Mouse (Mus musculus) liver, embryonic 11.5 days (tissue): ENCODE results near the gene 1700006A11Rik. TPM values are rescaled to one million over a fixed set of nuclear protein-coding genes. Genes with fewer than 3 reads are reported as not detected.

Experiments used
- polyA plus RNA-seq: library from polyadenylated mRNA; unstranded; fragments of >200 nt; fragmentation: Nextera tagmentation; extraction: Ambion mirVana; gene quantifications from 2 replicates; pipeline ENCODE4 v1.2.1, GENCODE M21; 2014

Gene 1700006A11Rik
- polyA plus RNA-seq, 1 experiment from 2014 or later = not detected

Other genes with a start within 250 kb of the 1700006A11Rik start
- gene Tram1l1, start 105.2 kb downstream of the 1700006A11Rik start, polyA plus RNA-seq = 2.5 and 2.8 TPM in 2 replicates
- not detected in 2 replicates for gene 1700003H04Rik, start 155.1 kb upstream of the 1700006A11Rik start, polyA plus RNA-seq